Mouse (Mus musculus) naive thymus-derived CD4-positive, alpha-beta T cell, adult 5 months (primary cell): ENCODE data around the gene Desi2. TPM values are rescaled to one million over a fixed set of nuclear protein-coding genes. Genes with fewer than 3 reads are reported as not detected.

ENCODE experiments used
- polyA plus RNA-seq: library from polyadenylated mRNA; unstranded; fragments of 100-300 nt; shearing (Covaris generic); gene quantifications from one replicate; pipeline ENCODE4 v1.2.1, GENCODE M21; 2017

Desi2 gene
- 35.3 TPM for polyA plus RNA-seq

DNA sequence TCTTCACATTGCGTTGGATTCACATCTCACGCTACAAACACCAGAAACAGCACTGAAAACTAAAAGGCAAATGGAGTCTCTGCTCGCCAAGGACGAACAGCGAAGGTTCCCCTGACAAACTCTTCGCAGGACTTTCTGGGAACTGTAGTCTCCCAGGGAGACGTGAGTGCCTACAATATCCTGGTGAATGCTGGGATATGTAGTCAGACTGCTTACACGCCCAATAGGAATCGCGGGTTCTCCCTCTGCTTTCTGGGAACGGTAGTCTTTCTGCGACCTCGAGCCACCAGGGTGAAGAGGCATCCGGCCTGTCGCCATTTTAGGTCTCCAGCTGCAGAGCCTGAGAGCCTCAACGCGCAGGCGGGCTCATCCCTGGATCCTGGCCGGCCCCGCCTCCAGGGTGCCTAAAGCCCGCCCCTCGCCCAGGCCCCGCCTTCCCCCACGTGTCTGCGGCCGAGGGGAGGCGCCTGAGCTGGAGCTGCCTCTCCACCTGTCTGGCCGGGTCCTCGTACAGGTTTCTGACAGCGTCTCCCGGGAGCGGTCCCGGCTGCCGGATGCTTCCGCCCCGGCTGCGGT is at the start of gene Desi2:
TSS of gene Desi2 (plus strand) at position 202 of the 576 bp plus-strand sequence.

Other genes starting within 250 kb of the Desi2 start
- gene Catspere2, start 204.0 kb upstream of the Desi2 start, polyA plus RNA-seq, result 0.15 TPM
- 118 TPM for gene Cox20, start 131.7 kb downstream of the Desi2 start, polyA plus RNA-seq
- 963 TPM for gene Hnrnpu, start 150.4 kb downstream of the Desi2 start, polyA plus RNA-seq
- gene Efcab2, start 218.7 kb downstream of the Desi2 start, polyA plus RNA-seq, result 4.2 TPM